Mouse (Mus musculus) ES-Bruce4 (cell line): Measurements from ENCODE around the gene Itih2. TPM values are rescaled to one million over a fixed set of nuclear protein-coding genes. Genes with fewer than 3 reads are reported as not detected.

Experiments
- H3K27ac ChIP-seq: 2 replicates; pipeline ENCODE4 v1.5.1; 2012; ENCODE audit warnings: low read length, inconsistent platforms; ENCODE audit not compliant: insufficient read depth
- H3K27me3 ChIP-seq: 2 replicates; pipeline ENCODE4 v1.6.1; 2012; ENCODE audit warnings: mild to moderate bottlenecking, low read length, inconsistent platforms; ENCODE audit not compliant: control insufficient read depth, poor library complexity, insufficient read depth, severe bottlenecking
- H3K36me3 ChIP-seq: 2 replicates; pipeline ENCODE4 v1.6.1; 2012; ENCODE audit warnings: inconsistent platforms, mild to moderate bottlenecking, low read length, moderate library complexity; ENCODE audit not compliant: control insufficient read depth, poor library complexity, insufficient read depth, severe bottlenecking
- H3K4me1 ChIP-seq: one replicate; pipeline ENCODE4 v1.8.1; 2011; ENCODE audit warnings: low read length; ENCODE audit not compliant: control insufficient read depth, insufficient read depth
- H3K4me3 ChIP-seq: 2 replicates; pipeline ENCODE4 v1.5.1; 2011; ENCODE audit warnings: low read depth, mild to moderate bottlenecking, low read length
- H3K9ac ChIP-seq: 2 replicates; pipeline ENCODE4 v1.6.1; 2012; ENCODE audit warnings: low read depth, mild to moderate bottlenecking, inconsistent platforms; ENCODE audit not compliant: poor library complexity, severe bottlenecking
- H3K9me3 ChIP-seq: replicated peaks from 2 replicates; pipeline ENCODE4 v1.6.1; 2012; ENCODE audit warnings: mild to moderate bottlenecking, low read length, inconsistent platforms; ENCODE audit not compliant: control insufficient read depth, poor library complexity, insufficient read depth, severe bottlenecking
- CTCF ChIP-seq: IDR thresholded peaks from one replicate; pipeline ENCODE4 v1.8.1; 2011; ENCODE audit warnings: low read depth, low read length
- EP300 ChIP-seq: IDR thresholded peaks from 2 replicates; pipeline ENCODE4 v1.6.1; 2011; ENCODE audit warnings: low read depth, low read length; ENCODE audit not compliant: insufficient read depth
- POLR2A ChIP-seq: IDR thresholded peaks from one replicate; pipeline ENCODE4 v1.8.1; 2011; ENCODE audit warnings: low read length; ENCODE audit not compliant: insufficient read depth
- polyA plus RNA-seq: library from polyadenylated mRNA; stranded (reverse); fragments of >200 nt; gene quantifications from 2 replicates; pipeline ENCODE4 v1.2.4, GENCODE M21; 2011; ENCODE audit warnings: low read depth; ENCODE audit not compliant: missing spikeins, insufficient read depth, insufficient read length

Itih2 gene
- polyA plus RNA-seq, 1 experiment, result not detected

DNA sequence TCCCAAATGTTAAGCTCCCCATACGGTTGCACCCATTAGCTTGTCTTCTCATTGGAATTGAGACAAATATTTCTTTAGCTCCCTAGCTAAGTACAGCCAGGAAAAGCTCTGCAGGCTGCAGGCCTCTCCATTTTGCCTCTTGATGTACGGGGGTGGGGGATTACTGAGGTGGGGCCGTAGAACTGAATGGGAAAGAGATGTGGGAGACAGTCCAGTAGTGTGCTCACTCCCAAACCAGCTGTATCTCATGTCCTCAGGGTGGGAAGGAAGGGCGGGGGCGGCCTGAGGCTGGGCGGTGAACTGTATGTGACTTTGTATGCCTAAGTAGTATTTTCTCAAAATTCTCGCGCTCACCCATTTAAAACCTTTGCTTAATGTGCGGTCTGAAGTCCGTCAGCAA is 26.0 kb upstream of the Itih2 start:
- no peak overlapping the region for H3K4me3 ChIP-seq
- no peak overlapping the region for H3K9ac ChIP-seq
- no peaks in the 10 kb centered on the region for H3K9me3 ChIP-seq
- no peak overlapping the region for H3K27ac ChIP-seq
- no peaks in the 10 kb centered on the region for H3K36me3 ChIP-seq
- H3K27me3 ChIP-seq, result no peaks in the 10 kb centered on the region
- no peak for TF ChIP-seq CTCF
- no peak for TF ChIP-seq EP300
- TF ChIP-seq POLR2A, result no peak
- H3K4me1 ChIP-seq, result no peaks in the 10 kb centered on the region

DNA sequence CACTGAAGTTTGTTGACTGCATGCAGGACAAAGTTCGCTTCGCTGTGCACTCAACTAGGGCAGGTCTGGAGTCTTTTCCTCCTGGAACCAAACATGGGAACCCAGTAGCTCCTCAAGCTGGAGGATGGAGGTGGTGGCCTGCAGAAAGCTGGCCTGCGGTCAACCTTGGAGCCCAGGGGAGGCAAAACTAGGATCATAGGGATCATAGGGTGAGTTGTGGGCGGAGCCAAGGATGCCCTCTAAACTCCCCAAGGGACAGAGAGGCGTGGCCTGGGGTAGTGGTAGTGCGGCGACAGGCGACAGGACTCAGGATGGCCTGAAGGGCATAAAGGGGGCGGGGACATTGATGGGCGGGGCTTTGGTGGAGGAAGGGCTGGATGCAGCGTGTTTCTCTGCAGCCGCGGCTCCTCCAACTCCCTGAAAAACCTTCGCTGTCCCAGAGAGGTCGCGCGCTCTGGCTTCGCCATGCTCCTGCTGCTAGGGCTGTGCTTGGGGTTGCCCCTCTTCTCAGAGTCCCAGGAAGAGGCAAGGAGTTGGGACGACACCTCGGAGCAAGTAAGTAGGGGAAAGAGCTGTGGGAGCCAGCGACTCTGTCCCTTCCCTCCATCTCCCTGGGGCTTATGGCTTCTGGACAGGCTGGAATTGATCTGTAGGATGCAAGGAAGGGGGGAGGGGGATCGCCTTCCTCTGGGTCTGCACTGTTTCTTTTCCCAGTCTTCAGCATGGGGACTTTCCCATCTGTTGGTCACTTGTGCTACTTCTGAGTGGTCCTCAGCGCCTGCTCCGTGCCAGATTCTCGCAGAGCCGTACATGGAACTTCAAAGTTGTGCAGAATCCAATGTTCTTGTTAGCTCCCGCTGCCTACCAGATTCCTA is 22.2 kb upstream of the Itih2 start, which contains the start of gene Itih5:
Gene Itih5, plus strand, starts transcription at position 371 of the 875 bp plus-strand sequence.
- no peaks in the 10 kb centered on the region for H3K4me1 ChIP-seq
- H3K9me3 ChIP-seq, result no peaks in the 10 kb centered on the region
- TF ChIP-seq CTCF, result no peak
- TF ChIP-seq POLR2A, result no peak
- no peak for TF ChIP-seq EP300
- no peaks in the 10 kb centered on the region for H3K36me3 ChIP-seq
- H3K4me3 ChIP-seq, result peak within 1 kb of the TSS; percentile 75
- no peak within 1 kb of the TSS for H3K27ac ChIP-seq
- H3K27me3 ChIP-seq, result no peaks in the 10 kb centered on the region
- no peak within 1 kb of the TSS for H3K9ac ChIP-seq

DNA sequence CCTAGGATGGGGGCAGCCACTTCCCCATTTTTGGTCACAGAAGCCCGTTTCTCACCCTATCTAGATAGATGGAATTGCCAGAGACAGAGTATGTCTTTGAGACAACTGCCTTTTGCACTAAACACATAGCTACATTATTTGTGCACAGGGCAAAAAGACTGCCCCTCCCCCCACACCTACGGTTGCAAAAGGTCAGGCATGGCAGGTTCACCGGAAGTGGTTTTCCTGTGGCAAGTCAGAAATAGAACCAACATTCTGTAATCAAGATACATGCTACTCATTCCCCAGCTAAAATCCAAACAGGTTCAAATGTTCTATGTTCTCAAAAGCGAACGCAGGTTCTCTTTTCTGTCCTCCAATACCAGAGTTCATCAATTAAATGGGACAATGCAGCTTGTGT is 21.4 kb upstream of the Itih2 start:
- H3K4me3 ChIP-seq, result no peak overlapping the region
- H3K4me1 ChIP-seq, result no peaks in the 10 kb centered on the region
- TF ChIP-seq POLR2A, result no peak
- no peak for TF ChIP-seq EP300
- TF ChIP-seq CTCF, result no peak
- H3K9me3 ChIP-seq, result no peaks in the 10 kb centered on the region
- no peaks in the 10 kb centered on the region for H3K36me3 ChIP-seq
- H3K9ac ChIP-seq, result no peak overlapping the region
- H3K27me3 ChIP-seq, result no peaks in the 10 kb centered on the region
- no peak overlapping the region for H3K27ac ChIP-seq

DNA sequence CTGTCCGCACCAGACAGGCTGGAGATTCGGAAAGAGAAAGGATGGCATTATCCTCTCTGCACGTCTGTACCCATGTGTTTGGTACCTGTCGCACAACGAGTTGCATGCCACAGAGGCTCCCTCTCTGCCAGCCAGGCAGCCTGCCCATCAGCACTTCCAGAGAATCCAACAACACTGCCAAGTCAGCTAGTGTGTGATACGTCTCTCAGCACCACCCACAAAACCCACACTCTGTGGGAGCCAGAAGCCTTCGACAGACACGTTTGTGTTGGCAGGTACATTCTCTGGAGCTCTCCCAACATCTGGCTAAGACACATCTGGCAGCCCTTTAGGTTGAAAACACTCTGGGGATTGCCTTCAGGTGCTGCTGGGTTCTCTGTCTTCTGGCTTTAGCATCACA is 16.0 kb upstream of the Itih2 start:
- H3K4me1 ChIP-seq, result no peaks in the 10 kb centered on the region
- no peaks in the 10 kb centered on the region for H3K36me3 ChIP-seq
- TF ChIP-seq POLR2A, result no peak
- TF ChIP-seq CTCF, result no peak
- no peak for TF ChIP-seq EP300
- H3K27me3 ChIP-seq, result no peaks in the 10 kb centered on the region
- H3K9me3 ChIP-seq, result no peaks in the 10 kb centered on the region
- no peak overlapping the region for H3K27ac ChIP-seq
- H3K4me3 ChIP-seq, result no peak overlapping the region
- no peak overlapping the region for H3K9ac ChIP-seq

DNA sequence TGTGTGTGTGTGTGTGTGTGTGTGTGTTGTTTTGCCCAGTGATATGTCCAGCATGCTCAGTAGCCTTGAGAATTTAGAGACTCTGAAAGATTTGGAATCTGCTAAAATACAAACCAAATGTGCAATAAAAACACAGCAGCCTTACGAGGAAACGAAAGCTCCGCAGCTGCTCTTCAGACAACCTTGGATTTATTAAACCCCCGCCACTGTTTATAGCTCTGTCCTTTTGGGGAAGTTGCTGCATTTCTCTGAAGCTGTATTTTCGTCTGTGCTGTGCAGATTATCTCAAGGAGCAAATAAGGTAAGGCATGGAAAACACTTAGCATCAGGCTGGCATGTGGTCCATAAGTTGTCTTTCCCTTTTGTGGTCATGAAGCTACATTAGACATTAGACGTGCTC is 14.3 kb upstream of the Itih2 start:
- no peaks in the 10 kb centered on the region for H3K9me3 ChIP-seq
- H3K4me3 ChIP-seq, result no peak overlapping the region
- H3K27me3 ChIP-seq, result no peaks in the 10 kb centered on the region
- no peak overlapping the region for H3K9ac ChIP-seq
- H3K27ac ChIP-seq, result no peak overlapping the region
- H3K36me3 ChIP-seq, result no peaks in the 10 kb centered on the region
- TF ChIP-seq POLR2A, result no peak
- TF ChIP-seq EP300, result no peak
- no peak for TF ChIP-seq CTCF
- no peaks in the 10 kb centered on the region for H3K4me1 ChIP-seq
